Mouse (Mus musculus) heart, embryonic 16.5 days (tissue): ENCODE results near the gene Iqschfp. TPM values are rescaled to one million over a fixed set of nuclear protein-coding genes. Genes with fewer than 3 reads are reported as not detected.

Source experiments
- ATAC-seq: fragments of 200-750 bp; cut with Nextera tagmentation; replicated peaks from 2 replicates; pipeline ENCODE4 v1.8.0; 2017; ENCODE audit warnings: moderate number of reproducible peaks; ENCODE audit not compliant: insufficient read depth, low FRiP score; ENCODE audit errors: extremely low read depth
- H3K27ac ChIP-seq: fragments of 300-500 bp; sonication (generic); 2 replicates; pipeline ENCODE4 v1.5.1; 2014; ENCODE audit warnings: mild to moderate bottlenecking, low read length, control low read depth, moderate library complexity
- H3K27me3 ChIP-seq: fragments of 300-500 bp; sonication (generic); 2 replicates; pipeline ENCODE4 v1.6.1; 2014; ENCODE audit warnings: low read length, mixed read lengths; ENCODE audit not compliant: control insufficient read depth, insufficient read depth
- H3K36me3 ChIP-seq: fragments of 300-500 bp; sonication (generic); 2 replicates; pipeline ENCODE4 v1.6.1; 2014; ENCODE audit not compliant: control insufficient read depth, insufficient read depth
- H3K4me1 ChIP-seq: fragments of 300-500 bp; sonication (generic); 2 replicates; pipeline ENCODE4 v1.6.1; 2014; ENCODE audit warnings: low read length, mixed read lengths; ENCODE audit not compliant: control insufficient read depth, insufficient read depth
- H3K4me2 ChIP-seq: fragments of 300-500 bp; sonication (generic); 2 replicates; pipeline ENCODE4 v1.6.1; 2014; ENCODE audit warnings: low read depth, mild to moderate bottlenecking, control low read depth, low read length
- H3K4me3 ChIP-seq: fragments of 300-500 bp; sonication (generic); 2 replicates; pipeline ENCODE4 v1.5.1; 2014; ENCODE audit warnings: mild to moderate bottlenecking, control low read depth, low read length
- H3K9ac ChIP-seq: fragments of 300-500 bp; sonication (generic); 2 replicates; pipeline ENCODE4 v1.6.1; 2014; ENCODE audit warnings: low read length, control low read depth
- H3K9me3 ChIP-seq: fragments of 300-500 bp; sonication (generic); replicated peaks from 2 replicates; pipeline ENCODE4 v1.6.1; 2016; ENCODE audit warnings: low read length; ENCODE audit not compliant: control insufficient read depth
- WGBS: fragments of 180-500 bp; shearing (Covaris S2); extraction: QIAGEN DNeasy Blood & Tissue Kit; methylation state at CpG from one replicate; pipeline ENCODE4 v1.1.7; 2014; 5-methylcytosine and 5-hydroxymethylcytosine counted together
- polyA plus RNA-seq: library from polyadenylated mRNA; unstranded; fragments of >200 nt; fragmentation: Nextera tagmentation; extraction: Ambion mirVana; gene quantifications from 2 replicates; pipeline ENCODE4 v1.2.1, GENCODE M21; 2015

The Iqschfp gene
- polyA plus RNA-seq, 1 experiment from 2014 or later = not detected

- no peak overlapping the region for H3K4me3 ChIP-seq
- no peaks in the 10 kb centered on the region for H3K9me3 ChIP-seq
- H3K27ac ChIP-seq = no peak overlapping the region
- no peaks in the 10 kb centered on the region for H3K27me3 ChIP-seq
- WGBS = 89% methylated on average over 11 of the region's 11 CpGs
- peaks cover 20% of the 10 kb centered on the region for H3K4me1 ChIP-seq
- H3K9ac ChIP-seq = no peak overlapping the region
- no peaks in the 10 kb centered on the region for H3K36me3 ChIP-seq
- H3K4me2 ChIP-seq = no peak overlapping the region
- no peak for ATAC-seq
These were observed 718.7 kb downstream of the Iqschfp start for GRCm38 (mm10) chr3:68610598-68611261.

GRCm38 (mm10) chr3:68615042-68615810, 723.2 kb downstream of the Iqschfp start:
- Histone ChIP-seq H3K4me1 (0 out of 2 replicates have a peak, but pooled peaks cover 3% of the 10 kb centered on the region), H3K4me2 (no peak overlapping the region), H3K4me3 (no peak overlapping the region), H3K27ac (no peak overlapping the region), H3K36me3 (no peaks in the 10 kb centered on the region), H3K9ac (no peak overlapping the region), H3K27me3 (no peaks in the 10 kb centered on the region), H3K9me3 (no peaks in the 10 kb centered on the region)
- ATAC-seq = no peak
- WGBS = 76% methylated on average over 10 of the region's 10 CpGs

GRCm38 (mm10) chr3:68616363-68616762, 724.3 kb downstream of the Iqschfp start:
- no peaks in the 10 kb centered on the region for H3K27me3 ChIP-seq
- H3K9ac ChIP-seq = no peak overlapping the region
- peaks cover 1% of the 10 kb centered on the region; the same call in 1 of the 2 replicates for H3K36me3 ChIP-seq
- ATAC-seq = no peak
- WGBS = 68% methylated on average over 12 of the region's 12 CpGs
- H3K9me3 ChIP-seq = no peaks in the 10 kb centered on the region
- no peak overlapping the region for H3K4me3 ChIP-seq
- no peak overlapping the region for H3K27ac ChIP-seq
- no peak overlapping the region for H3K4me2 ChIP-seq
- no peaks in the 10 kb centered on the region for H3K4me1 ChIP-seq

GRCm38 (mm10) chr3:68617708-68618107, 725.7 kb downstream of the Iqschfp start:
- H3K27ac ChIP-seq = no peak overlapping the region
- H3K4me2 ChIP-seq = no peak overlapping the region
- H3K4me1 ChIP-seq = no peaks in the 10 kb centered on the region
- no peak for ATAC-seq
- H3K9me3 ChIP-seq = no peaks in the 10 kb centered on the region
- H3K36me3 ChIP-seq = peaks cover 7% of the 10 kb centered on the region
- no peak overlapping the region for H3K4me3 ChIP-seq
- H3K27me3 ChIP-seq = no peaks in the 10 kb centered on the region
- no peak overlapping the region for H3K9ac ChIP-seq
- 92% methylated on average over 10 of the region's 10 CpGs for WGBS

GRCm38 (mm10) chr3:68619097-68619496, 727.1 kb downstream of the Iqschfp start:
- Histone ChIP-seq H3K9ac (no peak overlapping the region), H3K27ac (no peak overlapping the region), H3K9me3 (no peaks in the 10 kb centered on the region), H3K4me3 (no peak overlapping the region), H3K4me1 (no peaks in the 10 kb centered on the region), H3K27me3 (no peaks in the 10 kb centered on the region), H3K4me2 (no peak overlapping the region), H3K36me3 (peaks cover 7% of the 10 kb centered on the region)
- no peak for ATAC-seq
- 67% methylated on average over 5 of the region's 5 CpGs for WGBS

- H3K4me2 ChIP-seq = no peak overlapping the region
- no peak for ATAC-seq
- no peak overlapping the region for H3K9ac ChIP-seq
- H3K4me1 ChIP-seq = no peaks in the 10 kb centered on the region
- no peaks in the 10 kb centered on the region for H3K9me3 ChIP-seq
- H3K27me3 ChIP-seq = no peaks in the 10 kb centered on the region
- no peak overlapping the region for H3K4me3 ChIP-seq
- WGBS = 81% methylated on average over 3 of the region's 3 CpGs
- H3K36me3 ChIP-seq = peaks cover 9% of the 10 kb centered on the region
- H3K27ac ChIP-seq = no peak overlapping the region
These were observed 729.9 kb downstream of the Iqschfp start for GRCm38 (mm10) chr3:68621971-68622370.

- ATAC-seq = no peak
- no peak overlapping the region for H3K9ac ChIP-seq
- peaks cover 9% of the 10 kb centered on the region for H3K36me3 ChIP-seq
- H3K4me3 ChIP-seq = no peak overlapping the region
- 73% methylated on average over 5 of the region's 5 CpGs for WGBS
- H3K4me2 ChIP-seq = no peak overlapping the region
- H3K27ac ChIP-seq = no peak overlapping the region
- H3K4me1 ChIP-seq = no peaks in the 10 kb centered on the region
- no peaks in the 10 kb centered on the region for H3K9me3 ChIP-seq
- no peaks in the 10 kb centered on the region for H3K27me3 ChIP-seq
These were observed 731.0 kb downstream of the Iqschfp start for GRCm38 (mm10) chr3:68623036-68623435.

- WGBS = 81% methylated on average over 6 of the region's 6 CpGs
These were observed 732.4 kb downstream of the Iqschfp start for GRCm38 (mm10) chr3:68624471-68624870.

GRCm38 (mm10) chr3:68630261-68630660, 738.2 kb downstream of the Iqschfp start:
- H3K36me3 ChIP-seq = peaks cover 2% of the 10 kb centered on the region; the same call in 1 of the 2 replicates
- no peaks in the 10 kb centered on the region for H3K9me3 ChIP-seq
- no peak overlapping the region for H3K4me3 ChIP-seq
- no peak overlapping the region for H3K27ac ChIP-seq
- no peak overlapping the region for H3K4me2 ChIP-seq
- WGBS = 54% methylated on average over 4 of the region's 4 CpGs
- no peaks in the 10 kb centered on the region for H3K27me3 ChIP-seq
- peaks cover 4% of the 10 kb centered on the region; the same call in 1 of the 2 replicates for H3K4me1 ChIP-seq
- no peak for ATAC-seq
- no peak overlapping the region for H3K9ac ChIP-seq

More at GRCm38 (mm10) chr3:68624471-68624870, 732.4 kb downstream of the Iqschfp start:
- Histone ChIP-seq H3K4me1 (no peaks in the 10 kb centered on the region), H3K9ac (no peak overlapping the region), H3K27ac (no peak overlapping the region), H3K36me3 (peaks cover 9% of the 10 kb centered on the region), H3K27me3 (no peaks in the 10 kb centered on the region), H3K4me2 (no peak overlapping the region), H3K9me3 (no peaks in the 10 kb centered on the region), H3K4me3 (no peak overlapping the region)
- no peak for ATAC-seq
